Mouse (Mus musculus) heart, adult 11 months (tissue): Measurements from ENCODE around the gene Serpina5.

Experiments
- DNase-seq: peaks from one replicate; pipeline ENCODE4 v3.0.0; 2022

Gene Serpina5

GRCm38 (mm10) chr12:104131041-104131440 lies 30.1 kb downstream of the Serpina5 start:
- DNase-seq, result peak; percentile 92

GRCm38 (mm10) chr12:104138216-104138615 lies 37.3 kb downstream of the Serpina5 start:
- DNase-seq, result peak; percentile 58

DNA sequence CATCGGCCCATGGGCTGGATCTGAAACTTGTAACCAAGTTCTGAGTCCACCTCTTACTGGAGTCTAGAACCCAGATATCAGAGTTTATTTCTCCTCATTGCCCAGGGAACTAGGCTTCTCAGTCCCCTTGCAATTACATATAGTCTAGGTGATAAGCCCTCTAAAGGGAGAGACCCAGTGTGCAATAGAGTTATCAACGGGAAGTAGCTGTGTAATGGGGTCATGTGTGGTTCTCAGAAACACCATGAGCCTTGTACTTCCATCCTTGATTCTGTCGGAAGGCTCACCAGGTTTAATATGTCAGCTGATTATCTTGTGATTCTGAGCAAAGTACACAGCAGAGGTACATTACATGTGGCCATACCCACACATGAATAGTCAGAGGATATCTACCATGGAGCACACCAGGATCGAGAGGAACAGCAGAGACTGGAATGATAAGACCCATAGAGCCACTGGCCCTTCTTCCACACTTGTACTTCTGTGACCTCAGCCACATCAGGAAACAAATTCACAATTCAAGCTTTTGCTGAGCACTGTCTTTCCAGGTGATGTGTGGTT lies 39.7 kb downstream of the Serpina5 start:
- DNase-seq, result no peak

- DNase-seq, result peak; percentile 69
Observed at GRCm38 (mm10) chr12:104141506-104141905, 40.6 kb downstream of the Serpina5 start.

- no peak for DNase-seq
Observed at GRCm38 (mm10) chr12:104142427-104142826, 41.5 kb downstream of the Serpina5 start.

GRCm38 (mm10) chr12:104143286-104143685 lies 42.4 kb downstream of the Serpina5 start:
- no peak for DNase-seq

GRCm38 (mm10) chr12:104145571-104145970 lies 44.7 kb downstream of the Serpina5 start:
- DNase-seq, result no peak

DNA sequence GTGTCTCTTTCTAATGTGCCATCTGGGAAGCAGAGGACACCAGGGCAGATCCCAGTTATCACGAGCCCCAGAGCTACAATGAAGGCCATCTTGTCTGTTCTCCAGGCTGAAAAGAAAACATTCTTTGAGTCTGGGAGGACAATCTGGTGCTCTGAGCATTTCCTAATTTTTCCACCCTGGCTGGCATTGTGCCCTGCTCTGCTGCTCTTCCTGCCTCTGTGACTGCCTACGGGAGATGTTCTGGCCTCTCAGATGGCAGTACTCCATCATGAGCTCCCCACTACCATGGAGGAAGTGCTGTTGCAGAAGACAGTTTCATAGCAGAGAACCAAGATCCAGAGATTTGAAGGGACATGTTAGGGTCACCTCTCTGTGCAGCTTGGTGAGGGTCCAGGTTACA lies 51.1 kb downstream of the Serpina5 start:
- peak; percentile 90 for DNase-seq

- DNase-seq, result peak; percentile 84
Observed at GRCm38 (mm10) chr12:104153041-104153645, 52.2 kb downstream of the Serpina5 start.

DNA sequence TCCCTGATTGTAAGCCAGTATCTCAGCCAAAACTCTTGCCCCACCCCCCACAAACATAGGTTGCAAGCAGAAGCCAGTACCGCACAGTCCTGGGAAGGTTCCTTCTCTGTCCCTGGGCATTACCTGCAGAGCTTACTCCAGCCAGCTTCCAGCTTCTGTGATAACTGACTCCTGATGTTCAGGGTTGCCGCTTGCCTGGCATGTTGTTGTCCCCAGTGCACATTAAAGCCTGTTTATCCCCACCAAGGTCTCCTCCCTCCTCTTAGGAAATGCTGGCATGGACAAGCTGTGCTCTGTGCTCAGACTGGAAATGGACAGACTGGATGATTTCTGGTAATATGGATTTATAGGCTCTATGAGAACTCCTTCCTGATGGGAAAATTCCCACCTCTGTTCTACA lies 52.7 kb downstream of the Serpina5 start, which contains the start of gene Serpina3c:
Serpina3c (minus strand) TSS at position 215 of the 400 bp plus-strand sequence.
- peak; percentile 88 for DNase-seq
